Mouse (Mus musculus): ENCODE measurements at regions not wholly inside any gene's neighbourhood (a gene's known extent, or its start where the extent isn't known, plus 50 kb on each side); places are given as distances from the start of the nearest gene placed in this dataset.
A peak's percentile ranks its signal among the peaks of the same experiment; 100 is the strongest.

DNA sequence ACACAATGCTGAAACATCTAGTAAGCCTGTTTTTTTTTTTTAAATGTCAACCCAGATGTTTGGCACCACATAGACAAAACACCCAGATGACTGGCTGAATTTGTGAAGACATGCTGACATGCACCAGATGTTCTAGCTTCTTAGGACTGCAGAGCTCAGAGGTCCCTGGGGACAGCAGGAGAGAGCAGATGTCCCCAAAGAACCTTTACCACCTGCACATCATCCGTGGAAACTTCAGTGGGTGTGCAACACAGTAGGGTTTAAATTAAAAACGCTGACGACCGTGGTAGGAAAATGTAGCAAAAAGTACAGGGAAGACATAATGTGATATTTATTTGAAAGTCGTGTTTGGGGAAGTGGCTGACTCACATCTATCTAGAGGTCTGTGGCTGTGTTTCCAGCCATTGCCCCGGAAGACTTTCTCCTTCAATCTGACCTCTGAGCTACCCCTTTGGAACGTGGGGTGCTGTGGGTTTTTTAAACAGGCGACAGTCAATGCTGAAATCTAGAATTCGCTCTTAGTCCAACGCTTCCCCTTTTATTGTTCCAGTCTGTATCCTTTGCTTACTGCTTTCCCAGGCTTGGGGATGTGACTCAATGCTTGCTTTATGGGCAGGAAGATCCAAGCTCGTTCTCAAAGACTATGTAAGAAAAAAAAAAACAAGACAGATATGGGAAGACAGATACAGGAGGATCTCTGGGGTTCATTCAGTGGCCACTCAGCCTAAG, 230.5 kb downstream of the Clic5 start:
- intact Hi-C loops (cut with DNase I), result no loop called here
- no peak for DNase-seq

DNA sequence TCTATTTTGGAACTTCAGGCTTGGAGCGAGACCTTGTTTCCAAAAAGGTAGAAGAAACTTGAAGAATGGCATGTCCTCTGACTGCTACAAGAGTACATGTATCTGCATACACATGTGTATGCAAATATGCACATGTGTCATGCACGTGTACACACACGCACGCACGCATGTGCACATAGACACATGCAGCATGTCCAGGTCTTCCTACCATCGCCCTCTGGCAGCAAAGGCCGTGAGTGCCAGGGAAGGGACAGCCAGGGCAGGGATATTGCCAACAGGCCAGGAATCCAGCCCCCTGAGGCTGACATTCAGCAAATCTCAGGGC, 231.0 kb downstream of the Clic5 start:
- no peak for DNase-seq
- intact Hi-C loops (cut with DNase I), result no loop called here

DNA sequence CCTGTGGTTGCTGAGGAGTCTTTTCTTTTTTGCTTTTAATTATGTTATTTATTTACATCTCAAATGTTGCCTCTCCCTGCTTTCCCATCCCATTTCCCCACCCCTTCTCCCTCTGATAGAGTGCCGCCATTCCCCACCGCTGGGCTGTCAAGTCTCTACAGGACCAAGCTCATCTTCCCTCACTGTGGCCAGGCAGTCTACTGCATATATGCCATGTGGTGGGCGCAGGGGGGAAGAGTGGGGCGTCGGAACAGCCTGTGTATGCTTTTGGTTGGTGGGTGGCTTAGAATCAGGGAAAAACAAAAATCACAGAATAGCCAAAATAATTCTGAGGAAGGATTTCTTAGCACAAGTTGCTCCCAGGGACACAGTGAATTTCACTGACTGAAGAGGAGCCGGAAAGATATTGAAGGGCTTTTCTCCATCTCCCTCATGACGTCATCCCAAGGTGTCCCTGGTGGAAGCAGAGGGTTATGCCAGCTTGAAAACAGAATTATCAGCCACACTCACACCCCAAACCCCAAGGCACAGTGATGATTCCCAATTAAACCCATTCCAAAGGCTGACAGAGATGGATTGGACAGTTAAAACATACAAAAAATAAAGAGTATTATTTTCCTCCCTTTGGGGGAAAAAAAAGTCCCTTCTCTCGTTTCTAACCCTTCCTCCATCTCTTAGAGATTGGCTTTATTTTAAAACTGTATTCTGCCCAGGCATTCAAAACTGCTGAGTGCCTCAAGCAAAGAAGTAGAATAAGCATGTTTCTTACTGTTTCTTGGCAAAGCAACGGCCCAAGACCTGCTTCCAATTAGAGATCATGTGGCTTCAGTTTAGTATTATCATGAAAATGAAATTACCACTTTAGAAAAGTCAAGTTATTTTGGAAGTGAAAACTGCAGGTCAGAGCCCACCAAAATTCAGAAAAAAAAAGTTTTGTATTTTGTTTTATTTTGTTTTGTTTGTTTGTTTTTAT, 232.0 kb downstream of the Clic5 start:
- intact Hi-C loops (cut with DNase I), result no loop called here
- peak; percentile 7 for DNase-seq

DNA sequence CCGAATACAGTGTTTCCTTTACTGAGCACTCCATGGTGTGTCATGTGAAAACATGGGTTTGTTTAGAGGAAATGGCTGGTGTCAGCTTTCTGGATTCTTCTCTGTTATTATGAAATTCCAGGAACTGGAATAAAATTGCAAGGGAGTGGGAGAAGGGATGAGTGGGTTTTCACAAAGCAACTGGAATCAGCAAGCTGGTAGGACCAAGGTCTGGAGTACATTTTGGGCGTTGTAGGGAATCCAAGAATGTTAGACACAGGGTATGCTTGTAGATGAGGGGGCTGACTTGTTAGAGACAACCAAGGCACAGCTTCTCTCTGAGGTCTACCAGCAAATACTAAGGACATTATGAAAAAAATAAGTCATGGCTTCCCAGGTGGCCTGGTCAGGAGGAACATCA, 233.8 kb downstream of the Clic5 start:
- intact Hi-C loops (cut with DNase I), result no loop called here
- no peak for DNase-seq

DNA sequence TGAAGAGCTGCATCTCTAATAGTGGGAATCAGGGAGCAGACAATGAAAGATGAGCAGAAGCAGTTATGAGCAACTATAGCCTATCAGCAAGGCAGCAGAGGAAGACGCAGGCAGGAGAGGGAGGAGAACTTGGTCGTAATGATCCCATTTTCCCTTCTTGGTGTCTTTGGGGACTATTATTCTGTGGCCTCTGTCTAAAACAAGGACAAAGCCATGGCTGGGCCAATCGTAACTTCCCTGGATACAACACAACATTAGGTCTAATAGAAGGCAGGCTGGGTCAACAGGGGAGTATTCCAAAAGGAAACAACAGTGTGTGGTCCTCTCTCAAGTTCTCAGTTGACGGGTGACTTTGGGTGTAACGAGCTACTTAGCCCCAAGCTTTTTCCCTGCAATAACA, 234.5 kb downstream of the Clic5 start:
- intact Hi-C loops (cut with DNase I), result no loop called here
- DNase-seq, result no peak

DNA sequence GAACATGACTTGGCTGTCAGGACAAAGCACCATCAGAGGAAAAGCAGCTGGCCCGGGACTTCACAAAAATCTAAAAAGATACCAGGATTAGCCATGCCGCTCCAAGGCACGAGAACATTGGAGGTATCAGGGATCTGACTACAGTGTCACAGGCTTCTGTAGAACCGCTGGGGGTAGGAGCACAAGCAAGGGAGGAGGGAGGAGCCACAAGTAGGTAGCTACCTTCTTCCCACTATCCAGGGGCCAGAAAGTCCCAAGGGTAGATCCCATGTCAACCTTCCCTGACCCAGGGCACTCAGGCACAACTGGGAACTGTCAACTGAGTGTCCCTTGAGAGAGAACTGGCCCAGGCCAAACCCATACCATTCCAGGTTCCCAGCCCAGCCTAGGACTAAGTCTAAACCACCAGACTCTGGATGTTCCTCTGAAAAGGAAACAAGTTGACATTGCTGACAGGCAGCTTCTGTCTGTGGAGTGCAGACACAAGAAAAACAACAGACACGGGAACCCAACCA, 235.1 kb downstream of the Clic5 start:
- no peak for DNase-seq
- intact Hi-C loops (cut with DNase I), result no loop called here

DNA sequence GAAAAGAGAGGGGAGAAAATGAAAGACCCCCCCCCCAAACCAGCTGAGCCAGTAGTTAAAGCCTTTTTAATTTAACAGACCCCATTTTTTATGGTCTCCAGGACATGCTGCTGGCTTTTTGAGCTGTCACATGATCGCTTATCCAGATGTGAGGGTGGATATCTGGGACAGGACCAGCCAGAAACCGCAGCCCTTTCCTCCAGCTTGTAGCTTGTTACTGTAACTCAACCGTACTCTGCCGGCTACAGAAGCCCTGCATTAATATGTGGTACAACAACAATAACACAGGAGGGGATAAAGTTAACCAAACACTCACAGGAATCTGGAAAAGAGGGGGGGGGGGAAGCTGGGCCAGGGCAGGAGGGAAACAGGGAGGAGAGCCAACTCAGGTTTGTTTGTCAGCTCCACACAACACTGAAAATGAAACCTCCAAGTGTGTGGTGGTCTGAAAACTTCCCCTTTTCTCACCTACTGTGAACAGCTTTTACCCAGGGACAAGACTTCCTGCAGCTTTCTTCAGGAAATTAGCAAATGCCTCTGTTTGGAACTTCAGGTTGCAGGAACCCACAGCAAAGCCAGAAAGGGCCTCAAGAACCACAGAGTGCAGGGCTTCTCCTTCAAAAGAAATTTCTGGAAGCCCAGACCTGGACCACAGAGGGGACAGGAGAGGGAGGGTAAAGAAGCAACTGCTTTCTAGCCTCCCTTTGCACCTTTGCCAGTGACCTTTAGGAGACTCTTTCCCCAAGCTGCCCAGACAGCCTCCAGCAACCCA, 244.3 kb downstream of the Clic5 start:
- no peak for DNase-seq
- intact Hi-C loops (cut with DNase I), result no loop called here

DNA sequence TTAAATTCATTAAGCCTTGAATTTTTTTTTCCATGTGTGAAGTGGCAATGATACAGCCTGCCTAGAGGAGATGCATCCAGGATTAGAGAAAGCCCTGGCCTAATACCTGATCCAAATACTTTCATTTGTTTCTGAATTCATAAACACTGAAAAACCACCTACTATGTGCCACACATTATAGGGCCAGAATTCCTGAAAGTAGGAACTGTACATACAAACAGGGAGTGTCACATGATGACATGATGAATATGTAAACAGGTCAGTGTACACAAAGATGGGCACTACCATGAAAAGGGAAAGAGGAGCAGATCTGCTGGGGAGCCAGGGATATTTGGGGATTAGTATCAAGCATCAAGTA, 244.9 kb downstream of the Clic5 start:
- no peak for DNase-seq
- intact Hi-C loops (cut with DNase I), result no loop called here

DNA sequence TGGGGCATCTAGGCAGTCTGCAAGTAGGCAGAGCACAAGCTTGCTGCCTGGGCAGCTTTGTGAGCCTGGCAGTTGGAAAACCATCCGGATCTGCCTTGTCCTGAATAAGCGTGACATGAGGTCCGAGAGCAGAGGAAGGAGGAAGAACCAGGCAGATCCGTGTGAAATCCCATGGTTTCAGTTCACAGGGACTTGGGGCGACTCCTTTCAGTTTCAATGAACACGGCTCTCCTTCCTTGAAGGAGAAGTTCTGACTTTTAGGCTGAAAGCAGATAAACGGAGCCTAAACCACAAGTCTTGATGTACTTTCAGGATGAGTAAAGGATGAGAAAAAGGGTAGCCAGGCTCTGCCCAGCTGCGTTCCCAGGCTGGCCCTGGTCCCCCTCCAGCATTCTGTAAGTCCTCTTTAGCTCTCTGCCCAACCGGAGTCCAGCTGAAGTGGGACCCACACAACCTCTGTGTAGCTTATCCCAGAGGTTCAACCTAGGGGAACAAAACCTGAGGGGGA, 248.2 kb downstream of the Clic5 start:
- DNase-seq, result no peak
- intact Hi-C loops (cut with DNase I), result no loop called here

DNA sequence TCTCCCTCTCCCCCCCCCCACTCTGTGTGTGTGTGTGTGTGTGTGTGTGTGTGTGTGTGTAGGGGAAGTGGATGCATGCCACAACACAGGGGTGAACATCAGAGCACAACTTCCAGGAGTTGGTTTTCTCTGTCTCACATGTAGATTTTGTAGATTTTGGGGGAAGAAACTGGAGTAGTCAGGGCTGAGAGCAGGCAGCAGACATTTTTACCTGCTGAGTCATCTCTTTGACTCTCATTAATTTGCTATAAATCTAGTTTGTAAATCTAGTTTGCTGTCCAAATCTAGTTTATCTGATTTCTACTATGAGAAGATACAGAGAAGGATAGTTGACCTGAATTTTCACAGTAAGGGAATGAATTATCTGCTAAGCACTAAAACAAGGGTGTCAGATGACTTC, 250.1 kb downstream of the Clic5 start:
- intact Hi-C loops (cut with DNase I), result no loop called here
- no peak for DNase-seq

DNA sequence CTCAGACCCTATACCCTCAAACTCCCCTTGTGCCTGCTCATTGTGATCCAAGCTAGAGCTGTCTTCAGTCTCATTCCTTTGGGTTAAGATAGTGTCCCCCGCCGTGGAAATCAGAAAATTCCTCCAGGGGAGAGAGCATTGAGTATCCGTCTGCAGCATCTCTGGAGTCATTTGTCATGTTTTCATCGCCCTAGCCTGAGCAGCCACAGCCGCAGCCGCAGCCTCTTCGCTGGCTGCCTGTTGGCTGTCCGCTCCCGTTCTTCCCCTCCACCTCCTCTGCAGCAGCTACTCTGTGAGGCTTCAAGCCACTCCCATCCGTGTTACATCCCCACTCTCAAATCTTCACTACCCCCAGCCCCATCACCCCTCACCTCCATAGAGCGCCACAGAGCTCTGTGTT, 255.1 kb downstream of the Clic5 start:
- intact Hi-C loops (cut with DNase I), result no loop called here
- no peak for DNase-seq

DNA sequence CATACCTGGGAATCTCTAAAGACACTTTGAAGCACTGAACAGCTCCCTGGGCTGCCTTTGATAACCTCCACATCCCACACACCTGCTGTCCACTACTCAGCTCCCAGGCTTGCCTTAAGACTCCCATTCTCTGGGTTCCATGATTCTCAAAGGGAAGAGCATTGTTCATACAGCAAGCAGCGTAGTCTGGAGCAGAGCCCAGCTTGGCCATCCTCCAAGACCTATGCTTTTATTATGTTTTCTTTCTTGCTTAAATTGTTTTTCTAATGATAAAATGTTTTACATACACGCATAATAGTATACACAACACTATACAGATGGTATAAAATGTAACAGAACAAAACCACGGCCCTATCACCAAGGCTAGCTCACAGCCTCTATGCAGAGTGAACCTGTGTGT, 257.0 kb downstream of the Clic5 start:
- intact Hi-C loops (cut with DNase I), result no loop called here

More for the DNA sequence above, 257.0 kb downstream of the Clic5 start:
- DNase-seq, result no peak

Data from left cerebral cortex, postnatal 4 days (tissue).